Mouse (Mus musculus) megakaryocyte, embryonic 14.5 days (primary cell): ENCODE results near the gene Lrrc42. TPM values are rescaled to one million over a fixed set of nuclear protein-coding genes. Genes with fewer than 3 reads are reported as not detected.

Experiments
- H3K27me3 ChIP-seq: replicated peaks from 2 replicates; pipeline ENCODE3; 2012; ENCODE audit warnings: inconsistent platforms
- H3K36me3 ChIP-seq: replicated peaks from 2 replicates; pipeline ENCODE3; 2012; ENCODE audit warnings: low read length, inconsistent platforms, mixed read lengths
- H3K4me1 ChIP-seq: 2 replicates; pipeline ENCODE4 v1.6.1; 2012; ENCODE audit warnings: inconsistent platforms
- H3K4me3 ChIP-seq: replicated peaks from 2 replicates; pipeline ENCODE3; 2012; ENCODE audit warnings: moderate library complexity, mild to moderate bottlenecking, inconsistent platforms
- H3K9me3 ChIP-seq: 2 replicates; pipeline ENCODE4 v1.6.1; 2012; ENCODE audit warnings: inconsistent platforms
- FLI1 ChIP-seq: IDR thresholded peaks from 2 replicates; pipeline ENCODE4 v1.6.1; 2012; ENCODE audit warnings: low read length, inconsistent platforms, mixed read lengths
- GATA1 ChIP-seq: IDR thresholded peaks from 3 replicates; pipeline ENCODE4 v1.6.1; 2012; ENCODE audit warnings: mixed read lengths, low read length, inconsistent platforms, borderline replicate concordance
- polyA plus RNA-seq: library from polyadenylated mRNA; stranded (reverse); fragments of >175 nt; gene quantifications from 2 replicates; pipeline ENCODE4 v1.2.3, GENCODE M21; 2012; ENCODE audit warnings: low replicate concordance; ENCODE audit not compliant: insufficient read depth

Lrrc42 gene
- polyA plus RNA-seq, 1 experiment, result 9.1 TPM

- Histone ChIP-seq H3K9me3 (peaks cover 14% of the 10 kb centered on the region), H3K27me3 (peaks cover 21% of the 10 kb centered on the region), H3K4me1 (peaks cover 4% of the 10 kb centered on the region; the same call in 1 of the 2 replicates), H3K4me3 (no peak overlapping the region), H3K36me3 (no peaks in the 10 kb centered on the region)
- TF ChIP-seq FLI1 (no peak), GATA1 (no peak)
These were observed 34.2 kb upstream of the Lrrc42 start for GRCm38 (mm10) chr4:107287517-107287916.

GRCm38 (mm10) chr4:107286386-107286785 lies 33.1 kb upstream of the Lrrc42 start:
- Histone ChIP-seq H3K36me3 (no peaks in the 10 kb centered on the region), H3K4me1 (peaks cover 4% of the 10 kb centered on the region; the same call in 1 of the 2 replicates), H3K9me3 (peaks cover 14% of the 10 kb centered on the region), H3K4me3 (no peak overlapping the region), H3K27me3 (peaks cover 12% of the 10 kb centered on the region)
- TF ChIP-seq FLI1 (no peak), GATA1 (no peak)

- TF ChIP-seq FLI1 (no peak), GATA1 (no peak)
- Histone ChIP-seq H3K4me1 (peaks cover 4% of the 10 kb centered on the region; the same call in 1 of the 2 replicates), H3K27me3 (peaks cover 12% of the 10 kb centered on the region)
These were observed 32.3 kb upstream of the Lrrc42 start for GRCm38 (mm10) chr4:107285446-107286200.

GRCm38 (mm10) chr4:107280843-107281475 lies 27.6 kb upstream of the Lrrc42 start:
- Histone ChIP-seq H3K4me3 (no peak overlapping the region), H3K9me3 (no peaks in the 10 kb centered on the region), H3K36me3 (peaks cover 15% of the 10 kb centered on the region), H3K27me3 (peaks cover 2% of the 10 kb centered on the region), H3K4me1 (peaks cover 4% of the 10 kb centered on the region; the same call in 1 of the 2 replicates)
- TF ChIP-seq GATA1 (no peak), FLI1 (no peak)

More at GRCm38 (mm10) chr4:107285446-107286200, 32.3 kb upstream of the Lrrc42 start:
- Histone ChIP-seq H3K9me3 (peaks cover 14% of the 10 kb centered on the region), H3K36me3 (peaks cover 6% of the 10 kb centered on the region), H3K4me3 (peak overlapping the region; percentile 33)

GRCm38 (mm10) chr4:107278188-107278707 lies 24.9 kb upstream of the Lrrc42 start:
- Histone ChIP-seq H3K27me3 (no peaks in the 10 kb centered on the region), H3K4me1 (no peaks in the 10 kb centered on the region), H3K9me3 (no peaks in the 10 kb centered on the region), H3K4me3 (no peak overlapping the region), H3K36me3 (peaks cover 26% of the 10 kb centered on the region)
- TF ChIP-seq FLI1 (no peak), GATA1 (no peak)

- Histone ChIP-seq H3K36me3 (peaks cover 15% of the 10 kb centered on the region), H3K4me1 (0 out of 2 replicates have a peak, but pooled peaks cover 3% of the 10 kb centered on the region), H3K9me3 (no peaks in the 10 kb centered on the region), H3K4me3 (no peak overlapping the region), H3K27me3 (no peaks in the 10 kb centered on the region)
- TF ChIP-seq FLI1 (no peak), GATA1 (no peak)
These were observed 21.2 kb upstream of the Lrrc42 start for GRCm38 (mm10) chr4:107274511-107274910.

- peaks cover 15% of the 10 kb centered on the region for H3K36me3 ChIP-seq
- no peak overlapping the region for H3K4me3 ChIP-seq
- H3K9me3 ChIP-seq, result no peaks in the 10 kb centered on the region
- TF ChIP-seq GATA1 (no peak), FLI1 (no peak)
- H3K4me1 ChIP-seq, result 0 out of 2 replicates have a peak, but pooled peaks cover 3% of the 10 kb centered on the region
- H3K27me3 ChIP-seq, result no peaks in the 10 kb centered on the region
These were observed 20.4 kb upstream of the Lrrc42 start for GRCm38 (mm10) chr4:107273683-107274082.

GRCm38 (mm10) chr4:107260001-107260400 lies 6.7 kb upstream of the Lrrc42 start:
- Histone ChIP-seq H3K36me3 (peaks cover 16% of the 10 kb centered on the region), H3K27me3 (no peaks in the 10 kb centered on the region), H3K4me3 (no peak overlapping the region), H3K4me1 (no peaks in the 10 kb centered on the region), H3K9me3 (peaks cover 3% of the 10 kb centered on the region; the same call in 1 of the 2 replicates)
- TF ChIP-seq GATA1 (no peak), FLI1 (no peak)

- Histone ChIP-seq H3K4me3 (peak overlapping the region; percentile 91), H3K27me3 (no peaks in the 10 kb centered on the region), H3K36me3 (no peaks in the 10 kb centered on the region), H3K4me1 (peaks cover 38% of the 10 kb centered on the region), H3K9me3 (no peaks in the 10 kb centered on the region)
- TF ChIP-seq GATA1, result no peak
- no peak for TF ChIP-seq FLI1
These were observed 1.1 kb upstream of the Lrrc42 start for GRCm38 (mm10) chr4:107254414-107254813.

GRCm38 (mm10) chr4:107252522-107252921 lies 810 bp downstream of the Lrrc42 start:
- Histone ChIP-seq H3K4me1 (peaks cover 53% of the 10 kb centered on the region), H3K9me3 (no peaks in the 10 kb centered on the region), H3K36me3 (peaks cover 2% of the 10 kb centered on the region), H3K27me3 (no peaks in the 10 kb centered on the region), H3K4me3 (peak overlapping the region; percentile 91)
- TF ChIP-seq GATA1 (no peak), FLI1 (no peak)
